Mouse (Mus musculus) small intestine, adult 2 months (tissue): ENCODE measurements at regions not wholly inside any gene's neighbourhood (a gene's known extent, or its start where the extent isn't known, plus 50 kb on each side); places are given as distances from the start of the nearest gene placed in this dataset.

Source experiments
- CTCF ChIP-seq: fragments of 200-500 bp; IDR thresholded peaks from 2 replicates; pipeline ENCODE4 v1.5.1; 2012; ENCODE audit warnings: low read depth, mild to moderate bottlenecking, control low read depth, inconsistent platforms, low read length, moderate library complexity, mixed read lengths; ENCODE audit not compliant: insufficient replicate concordance, insufficient read length; ENCODE audit errors: extremely low read depth
- POLR2A ChIP-seq: fragments of 200-500 bp; IDR thresholded peaks from 2 replicates; pipeline ENCODE4 v1.6.1; 2012; ENCODE audit warnings: low read depth, mild to moderate bottlenecking, control low read depth, inconsistent platforms, low read length, moderate library complexity

DNA sequence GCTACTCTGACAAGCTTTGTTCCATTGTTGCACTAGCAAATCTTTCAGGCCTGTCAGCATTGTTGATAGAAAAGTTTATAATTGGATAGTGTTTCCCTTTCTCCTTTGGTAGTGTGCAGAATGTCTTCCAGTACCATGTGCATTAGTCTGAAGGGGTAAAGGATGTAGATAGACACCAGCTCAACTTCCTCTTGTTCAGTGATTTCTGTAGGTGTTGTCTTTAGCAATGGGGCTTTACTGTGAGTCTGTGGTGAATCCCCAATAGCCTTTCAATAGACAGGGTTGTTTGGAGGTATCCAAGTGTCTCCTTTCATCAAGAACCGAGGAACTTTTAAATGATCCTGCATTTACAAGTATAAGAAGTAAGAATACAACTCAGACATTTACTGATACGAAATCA lies 311.0 kb downstream of the Otol1 start:
- TF ChIP-seq CTCF (no peak), POLR2A (no peak)
